9 mouse cellular contexts compared by ENCODE assay signal in genomic region chr19:28530846-28531245, GRCm38 (mm10).
A peak's percentile ranks its signal among the peaks of the same experiment; 100 is the strongest.
DNase-seq lines count a peak whose midpoint lies in the region; ATAC-seq and TF ChIP-seq lines count a peak whose summit lies in the region.
"Had no signal": no experiment of that assay in that cellular context is flagged by ENCODE, and none has a peak within 500 bp of the region (broad histone marks: within the 10 kb centered on the region; RNA-seq: fewer than 3 reads in every experiment).

No protein-coding gene starts in this region.

- peak; percentile 33; the same call in 1 of the 2 replicates for ATAC-seq in intestine, postnatal 0 days
- no peak for ATAC-seq in intestine, embryonic 16.5 days
- no peak for ATAC-seq in embryonic facial prominence, embryonic 11.5 days (replicated peaks; ENCODE audit: insufficient number of reproducible peaks, low FRiP score, low TSS enrichment, low read depth)
- ATAC-seq in forebrain, embryonic 12.5 days (ENCODE audit: low FRiP score) = no peak

- H3K4me1 ChIP-seq in intestine, postnatal 0 days (replicated peaks; ENCODE audit: control insufficient read depth, insufficient read depth, low read length) = no peaks in the 10 kb centered on the region
- no peaks in the 10 kb centered on the region for H3K4me1 ChIP-seq in intestine, embryonic 16.5 days (ENCODE audit: control insufficient read depth, insufficient read depth, low read length)
- H3K4me1 ChIP-seq in embryonic facial prominence, embryonic 11.5 days (ENCODE audit: control insufficient read depth, insufficient read depth, low read length) = no peaks in the 10 kb centered on the region
- H3K4me1 ChIP-seq in forebrain, embryonic 12.5 days = no peaks in the 10 kb centered on the region

- no peak overlapping the region for H3K27ac ChIP-seq in intestine, postnatal 0 days (ENCODE audit: low read depth, low read length)
- no peak overlapping the region for H3K27ac ChIP-seq in intestine, embryonic 16.5 days (ENCODE audit: low read length)
- H3K27ac ChIP-seq in embryonic facial prominence, embryonic 11.5 days (replicated peaks; ENCODE audit: low read depth, low read length) = no peak overlapping the region
- H3K27ac ChIP-seq in forebrain, embryonic 12.5 days = no peak overlapping the region

- no peaks in the 10 kb centered on the region for H3K36me3 ChIP-seq in intestine, postnatal 0 days (ENCODE audit: control insufficient read depth, insufficient read depth)
- no peaks in the 10 kb centered on the region for H3K36me3 ChIP-seq in intestine, embryonic 16.5 days (ENCODE audit: control insufficient read depth, insufficient read depth, low read length)
- no peaks in the 10 kb centered on the region for H3K36me3 ChIP-seq in embryonic facial prominence, embryonic 11.5 days (replicated peaks; ENCODE audit: control insufficient read depth, insufficient read depth, low read depth, low read length)
- no peaks in the 10 kb centered on the region for H3K36me3 ChIP-seq in forebrain, embryonic 12.5 days (replicated peaks)

- WGBS in intestine, postnatal 0 days = 71% methylated on average over 10 of the region's 10 CpGs
- 74% methylated on average over 10 of the region's 10 CpGs for WGBS in intestine, embryonic 16.5 days
- WGBS in embryonic facial prominence, embryonic 11.5 days = 68% methylated on average over 10 of the region's 10 CpGs
- WGBS in forebrain, embryonic 12.5 days = 74% methylated on average over 10 of the region's 10 CpGs

- H3K9me3 ChIP-seq in intestine, postnatal 0 days (ENCODE audit: control insufficient read depth) = no peaks in the 10 kb centered on the region
- no peaks in the 10 kb centered on the region for H3K9me3 ChIP-seq in intestine, embryonic 16.5 days (ENCODE audit: control insufficient read depth, low read length)
- H3K9me3 ChIP-seq in embryonic facial prominence, embryonic 11.5 days (replicated peaks; ENCODE audit: control insufficient read depth, low read length) = no peaks in the 10 kb centered on the region
- no peaks in the 10 kb centered on the region for H3K9me3 ChIP-seq in forebrain, embryonic 12.5 days

- no peak overlapping the region for H3K9ac ChIP-seq in intestine, postnatal 0 days (ENCODE audit: low read depth, low read length)
- H3K9ac ChIP-seq in intestine, embryonic 16.5 days (ENCODE audit: low read depth, low read length) = no peak overlapping the region
- H3K9ac ChIP-seq in embryonic facial prominence, embryonic 11.5 days (replicated peaks; ENCODE audit: low read length) = no peak overlapping the region
- no peak overlapping the region for H3K9ac ChIP-seq in forebrain, embryonic 12.5 days

- TF ChIP-seq CTCF in intestine, postnatal 0 days (IDR thresholded peaks at IDR 0.05; ENCODE audit: low read depth) = peak; percentile 91

- DNase-seq in CD4-positive helper T cell, adult 2 months (ENCODE audit: low read depth, low spot score) = peak; percentile 36
- peak; percentile 75 for DNase-seq in ZHBTc4 (ENCODE audit: low read depth, low spot score)
- peak; percentile 42 for DNase-seq in embryonic facial prominence, embryonic 11.5 days (ENCODE audit: low spot score)
- peak; percentile 31 to 63 for DNase-seq in lung, postnatal 4 days
- DNase-seq in thymus, postnatal 25 days = peak; percentile 53

- H3K27me3 ChIP-seq in intestine, postnatal 0 days (replicated peaks; ENCODE audit: control insufficient read depth, insufficient read depth, low read length) = 0 out of 2 replicates have a peak, but pooled peaks cover under 1% of the 10 kb centered on the region
- H3K27me3 ChIP-seq in intestine, embryonic 16.5 days (replicated peaks; ENCODE audit: control insufficient read depth, insufficient read depth, low read length) = no peaks in the 10 kb centered on the region
- no peaks in the 10 kb centered on the region for H3K27me3 ChIP-seq in embryonic facial prominence, embryonic 11.5 days (ENCODE audit: control insufficient read depth, insufficient read depth, low read length)
- H3K27me3 ChIP-seq in forebrain, embryonic 12.5 days = peaks cover 5% of the 10 kb centered on the region; the same call in 1 of the 2 replicates

- H3K4me3 ChIP-seq in intestine, postnatal 0 days (ENCODE audit: low read depth, low read length) = no peak overlapping the region
- no peak overlapping the region for H3K4me3 ChIP-seq in intestine, embryonic 16.5 days (ENCODE audit: low read length)
- no peak overlapping the region for H3K4me3 ChIP-seq in embryonic facial prominence, embryonic 11.5 days (ENCODE audit: low read depth, low read length)
- no peak overlapping the region for H3K4me3 ChIP-seq in forebrain, embryonic 12.5 days (replicated peaks)
- H3K4me3 ChIP-seq: myocyte had no signal

- no peak overlapping the region for H3K4me2 ChIP-seq in intestine, postnatal 0 days (replicated peaks; ENCODE audit: low read depth)
- no peak overlapping the region for H3K4me2 ChIP-seq in intestine, embryonic 16.5 days (ENCODE audit: low read depth, low read length)
- H3K4me2 ChIP-seq in embryonic facial prominence, embryonic 11.5 days (ENCODE audit: low read depth, low read length) = no peak overlapping the region
- H3K4me2 ChIP-seq in forebrain, embryonic 12.5 days = no peak overlapping the region
